Mouse (Mus musculus) neural tube, embryonic 11.5 days (tissue): ENCODE measurements around the gene Sprr2a3. TPM values are rescaled to one million over a fixed set of nuclear protein-coding genes. Genes with fewer than 3 reads are reported as not detected.

Experiments used
- ATAC-seq: fragments of 200-750 bp; cut with Nextera tagmentation; 2 replicates; pipeline ENCODE4 v1.8.0; 2017; ENCODE audit warnings: moderate number of reproducible peaks, mild to moderate bottlenecking, moderate TSS enrichment, moderate library complexity; ENCODE audit not compliant: insufficient read depth, low FRiP score, low TSS enrichment
- DNase-seq: peaks from one replicate; pipeline ENCODE4 v3.0.0-alpha.2; 2015; ENCODE audit warnings: low spot score
- H3K27ac ChIP-seq: fragments of 300-500 bp; sonication (generic); 2 replicates; pipeline ENCODE4 v1.5.1; 2014; ENCODE audit warnings: low read depth, mild to moderate bottlenecking, low read length
- H3K27me3 ChIP-seq: fragments of 300-500 bp; sonication (generic); 2 replicates; pipeline ENCODE4 v1.6.1; 2014; ENCODE audit warnings: mild to moderate bottlenecking, low read length, mixed read lengths; ENCODE audit not compliant: control insufficient read depth, insufficient read depth
- H3K36me3 ChIP-seq: fragments of 300-500 bp; sonication (generic); 2 replicates; pipeline ENCODE4 v1.6.1; 2014; ENCODE audit warnings: mild to moderate bottlenecking, low read length, moderate library complexity, mixed read lengths; ENCODE audit not compliant: control insufficient read depth, insufficient read depth
- H3K4me1 ChIP-seq: fragments of 300-500 bp; sonication (generic); 2 replicates; pipeline ENCODE4 v1.6.1; 2014; ENCODE audit warnings: low read length, mixed read lengths; ENCODE audit not compliant: control insufficient read depth, insufficient read depth
- H3K4me2 ChIP-seq: fragments of 300-500 bp; sonication (generic); 2 replicates; pipeline ENCODE4 v1.6.1; 2014; ENCODE audit warnings: low read depth, mild to moderate bottlenecking, moderate library complexity
- H3K4me3 ChIP-seq: fragments of 300-500 bp; sonication (generic); 2 replicates; pipeline ENCODE4 v1.5.1; 2014; ENCODE audit warnings: low read depth, low read length
- H3K9ac ChIP-seq: fragments of 300-500 bp; sonication (generic); 2 replicates; pipeline ENCODE4 v1.6.1; 2014; ENCODE audit warnings: mild to moderate bottlenecking, low read length
- H3K9me3 ChIP-seq: fragments of 300-500 bp; sonication (generic); 2 replicates; pipeline ENCODE4 v1.6.1; 2016; ENCODE audit warnings: low read length; ENCODE audit not compliant: control insufficient read depth
- WGBS: fragments of 180-500 bp; shearing (Covaris S2); extraction: QIAGEN DNeasy Blood & Tissue Kit; methylation state at CpG from one replicate; pipeline ENCODE4 v1.1.7; 2014; 5-methylcytosine and 5-hydroxymethylcytosine counted together
- polyA plus RNA-seq: library from polyadenylated mRNA; unstranded; fragments of >200 nt; fragmentation: Nextera tagmentation; extraction: Ambion mirVana; gene quantifications from 2 replicates; pipeline ENCODE4 v1.2.1, GENCODE M21; 2014

Gene Sprr2a3
- polyA plus RNA-seq, 1 experiment from 2014 or later: not detected

DNA sequence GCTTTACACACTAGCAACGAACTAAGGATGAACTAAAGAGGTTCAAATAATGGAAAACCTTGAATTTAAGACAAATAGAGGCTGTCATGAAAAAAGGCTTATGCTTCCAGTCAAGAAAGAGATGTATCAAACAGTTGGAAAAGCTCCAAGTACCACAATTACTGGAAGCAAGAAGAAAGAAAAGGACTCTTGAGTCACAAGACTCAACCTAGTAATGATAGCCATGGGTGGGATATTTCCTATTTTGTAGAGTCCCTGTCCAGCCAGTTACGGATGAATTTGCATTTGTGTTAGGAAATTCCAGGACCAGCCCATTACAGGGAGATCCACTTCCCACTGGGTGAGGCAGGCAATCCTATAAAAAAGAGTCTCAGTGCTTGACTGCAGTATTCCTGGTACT, 31.1 kb downstream of the Sprr2a3 start, which contains the start of gene Sprr2b:
TSS of gene Sprr2b (plus strand) at position 301 of the 400 bp plus-strand sequence.
- no peak within 1 kb of the TSS for H3K9ac ChIP-seq
- 81% methylated on average over 2 of the region's 2 CpGs for WGBS
- no peaks in the 10 kb centered on the region for H3K36me3 ChIP-seq
- no peaks in the 10 kb centered on the region for H3K4me1 ChIP-seq
- DNase-seq: no peak
- H3K4me3 ChIP-seq: no peak within 1 kb of the TSS
- no peaks in the 10 kb centered on the region for H3K27me3 ChIP-seq
- no peaks in the 10 kb centered on the region for H3K9me3 ChIP-seq
- ATAC-seq: no peak
- H3K27ac ChIP-seq: no peak within 1 kb of the TSS
- H3K4me2 ChIP-seq: no peak within 1 kb of the TSS

DNA sequence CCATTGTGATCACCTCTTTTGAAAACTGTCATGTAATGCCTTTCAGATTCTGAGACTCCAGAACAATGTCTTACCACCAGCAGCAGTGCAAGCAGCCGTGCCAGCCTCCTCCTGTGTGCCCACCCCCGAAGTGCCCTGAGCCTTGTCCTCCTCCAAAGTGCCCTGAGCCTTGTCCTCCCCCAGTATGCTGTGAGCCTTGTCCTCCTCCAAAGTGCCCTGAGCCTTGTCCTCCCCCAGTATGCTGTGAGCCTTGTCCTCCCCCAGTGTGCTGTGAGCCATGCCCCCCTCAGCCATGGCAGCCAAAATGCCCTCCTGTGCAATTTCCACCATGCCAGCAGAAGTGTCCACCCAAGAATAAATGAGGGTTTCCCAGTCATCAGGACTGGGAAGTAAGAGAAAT, 32.2 kb downstream of the Sprr2a3 start:
- H3K9me3 ChIP-seq: no peaks in the 10 kb centered on the region
- H3K27ac ChIP-seq: no peak overlapping the region
- H3K27me3 ChIP-seq: no peaks in the 10 kb centered on the region
- no peaks in the 10 kb centered on the region for H3K4me1 ChIP-seq
- H3K4me2 ChIP-seq: no peak overlapping the region
- DNase-seq (no peak), ATAC-seq (no peak)
- no peak overlapping the region for H3K9ac ChIP-seq
- no peak overlapping the region for H3K4me3 ChIP-seq
- H3K36me3 ChIP-seq: no peaks in the 10 kb centered on the region
- 80% methylated on average over 2 of the region's 2 CpGs for WGBS

DNA sequence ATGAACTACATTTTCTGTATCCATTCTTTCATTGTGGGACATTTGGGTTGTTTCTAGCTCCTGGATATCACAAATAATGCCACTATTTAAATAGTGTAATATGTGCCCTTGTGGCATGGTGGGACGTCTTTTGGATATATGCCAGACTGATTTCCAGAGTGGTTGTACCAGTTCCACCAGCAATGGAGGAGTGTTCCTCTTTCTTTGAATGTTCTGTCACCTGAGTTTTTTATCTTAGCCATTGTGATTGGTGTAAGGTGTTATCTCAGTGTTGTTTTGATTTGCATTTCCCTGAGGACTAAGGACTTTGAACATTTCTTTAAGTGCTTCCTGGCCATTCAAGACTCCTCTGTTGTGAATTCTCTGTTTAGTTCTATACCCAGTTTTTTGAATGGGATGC, 51.1 kb downstream of the Sprr2a3 start:
- H3K9ac ChIP-seq: no peak overlapping the region
- H3K9me3 ChIP-seq: no peaks in the 10 kb centered on the region
- 97% methylated on average over 1 of the region's 1 CpGs for WGBS
- H3K27ac ChIP-seq: no peak overlapping the region
- no peak overlapping the region for H3K4me2 ChIP-seq
- no peaks in the 10 kb centered on the region for H3K4me1 ChIP-seq
- ATAC-seq (no peak), DNase-seq (no peak)
- no peak overlapping the region for H3K4me3 ChIP-seq
- H3K36me3 ChIP-seq: no peaks in the 10 kb centered on the region
- H3K27me3 ChIP-seq: no peaks in the 10 kb centered on the region

DNA sequence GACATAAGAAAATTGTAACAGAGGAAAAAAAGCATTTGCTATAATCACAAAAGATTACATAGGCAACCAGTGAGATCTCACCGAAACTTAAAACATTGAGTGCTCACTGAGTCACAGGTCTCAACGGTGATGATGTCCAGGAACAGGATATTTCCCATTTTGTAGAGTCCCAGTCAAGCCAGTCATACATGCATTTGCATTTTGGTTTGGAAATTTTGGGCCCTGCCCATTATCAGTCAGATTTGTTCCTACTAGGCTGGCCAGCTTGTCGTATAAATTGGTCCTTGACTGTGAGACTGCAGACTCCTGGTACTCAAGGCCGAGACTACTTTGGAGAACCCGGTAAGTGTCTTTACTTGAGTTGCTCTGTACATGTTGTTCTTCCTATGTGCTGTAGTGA, 53.6 kb downstream of the Sprr2a3 start, which contains the start of gene Sprr2d:
TSS of gene Sprr2d (plus strand) at position 301 of the 400 bp plus-strand sequence.
- H3K4me3 ChIP-seq: no peak within 1 kb of the TSS

More for the DNA sequence above, 53.6 kb downstream of the Sprr2a3 start, which contains the start of gene Sprr2d:
- H3K9ac ChIP-seq: no peak within 1 kb of the TSS
- H3K27me3 ChIP-seq: no peaks in the 10 kb centered on the region
- no peak for ATAC-seq
- H3K36me3 ChIP-seq: no peaks in the 10 kb centered on the region
- no peak within 1 kb of the TSS for H3K27ac ChIP-seq
- no peaks in the 10 kb centered on the region for H3K4me1 ChIP-seq
- DNase-seq: no peak
- H3K4me2 ChIP-seq: no peak within 1 kb of the TSS
- WGBS: 92% methylated on average over 5 of the region's 5 CpGs
- H3K9me3 ChIP-seq: no peaks in the 10 kb centered on the region

Other genes with a start within 250 kb of the Sprr2a3 start
- gene Lor, start 202.3 kb upstream of the Sprr2a3 start, polyA plus RNA-seq: 0.97 and 1.6 TPM in 2 replicates
- gene Prr9, start 161.5 kb upstream of the Sprr2a3 start, polyA plus RNA-seq: not detected in 2 replicates
- not detected in 2 replicates for gene Lelp1, start 142.7 kb upstream of the Sprr2a3 start, polyA plus RNA-seq
- gene Sprr2a1, start 69.6 kb upstream of the Sprr2a3 start, polyA plus RNA-seq: not detected in 2 replicates
- 0.89 and 2.5 TPM in 2 replicates for gene Sprr2a2, start 69.5 kb upstream of the Sprr2a3 start, polyA plus RNA-seq
- gene Sprr2b, start 31.2 kb downstream of the Sprr2a3 start, polyA plus RNA-seq: 0.54 TPM in 1 of 2 replicates, not detected in the other
- gene Sprr2d, start 53.7 kb downstream of the Sprr2a3 start, polyA plus RNA-seq: not detected in 2 replicates
- gene Sprr2e, start 66.7 kb downstream of the Sprr2a3 start, polyA plus RNA-seq: not detected in 2 replicates
- gene Sprr2f, start 79.8 kb downstream of the Sprr2a3 start, polyA plus RNA-seq: not detected in 2 replicates
- not detected in 2 replicates for gene Sprr2h, start 100.3 kb downstream of the Sprr2a3 start, polyA plus RNA-seq
- gene Sprr2i, start 122.6 kb downstream of the Sprr2a3 start, polyA plus RNA-seq: not detected in 2 replicates
- not detected in 2 replicates for gene Sprr2j-ps, start 132.7 kb downstream of the Sprr2a3 start, polyA plus RNA-seq
- gene Gm9774, start 144.0 kb downstream of the Sprr2a3 start, polyA plus RNA-seq: 4.9 and 8.9 TPM in 2 replicates
- not detected in 2 replicates for gene Sprr2k, start 147.2 kb downstream of the Sprr2a3 start, polyA plus RNA-seq
- not detected in 2 replicates for gene Sprr1b, start 153.4 kb downstream of the Sprr2a3 start, polyA plus RNA-seq
- not detected in 2 replicates for gene Sprr3, start 173.3 kb downstream of the Sprr2a3 start, polyA plus RNA-seq
- not detected in 2 replicates for gene Sprr1a, start 200.5 kb downstream of the Sprr2a3 start, polyA plus RNA-seq
- gene Sprr4, start 215.1 kb downstream of the Sprr2a3 start, polyA plus RNA-seq: not detected in 2 replicates
- not detected in 2 replicates for gene 2310046K23Rik, start 249.1 kb downstream of the Sprr2a3 start, polyA plus RNA-seq